24 mouse cellular contexts compared by ENCODE assay signal in the genomic region with DNA sequence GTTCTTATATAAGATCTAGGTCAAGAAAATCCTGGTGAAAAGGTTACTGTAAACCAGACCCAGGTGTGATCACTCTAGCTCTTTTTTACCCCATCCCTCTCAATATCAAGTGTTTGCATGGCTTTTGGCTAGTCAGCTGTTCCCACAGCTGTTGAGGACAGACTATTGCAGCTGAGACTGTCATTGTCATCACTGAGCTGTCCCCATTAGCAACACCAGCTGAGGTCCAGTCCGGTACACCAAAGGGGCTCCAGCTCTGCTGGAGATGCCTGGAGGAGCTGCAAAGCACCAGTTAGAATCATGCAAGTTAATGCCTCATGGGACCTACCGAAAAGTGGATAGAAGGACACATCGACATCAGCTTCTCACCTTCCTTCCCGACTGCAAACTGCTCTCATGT.
A peak's percentile ranks its signal among the peaks of the same experiment; 100 is the strongest.
DNase-seq lines count a peak whose midpoint lies in the region; ATAC-seq and TF ChIP-seq lines count a peak whose summit lies in the region.
"Had no signal": no experiment of that assay in that cellular context is flagged by ENCODE, and none has a peak within 500 bp of the region (broad histone marks: within the 10 kb centered on the region; RNA-seq: fewer than 3 reads in every experiment).

No protein-coding gene starts in this region.

- H3K36me3 ChIP-seq in hindbrain, embryonic 11.5 days (ENCODE audit: control insufficient read depth, insufficient read depth, low read length), result no peaks in the 10 kb centered on the region
- no peaks in the 10 kb centered on the region for H3K36me3 ChIP-seq in hindbrain, embryonic 16.5 days (ENCODE audit: control insufficient read depth, insufficient read depth, low read length)
- peaks cover 5% of the 10 kb centered on the region for H3K36me3 ChIP-seq in neural tube, embryonic 12.5 days
- H3K36me3 ChIP-seq in neural tube, embryonic 15.5 days, result no peaks in the 10 kb centered on the region
- H3K36me3 ChIP-seq in kidney, adult 2 months (ENCODE audit: control insufficient read depth, insufficient read depth, low read length), result no peaks in the 10 kb centered on the region
- H3K36me3 ChIP-seq: embryonic facial prominence, embryonic 15.5 days; heart, embryonic 10.5 days; heart, embryonic 15.5 days; limb, embryonic 12.5 days had no signal

- WGBS in hindbrain, embryonic 11.5 days, result 78% methylated on average over 4 of the region's 4 CpGs
- WGBS in hindbrain, embryonic 16.5 days, result 65% methylated on average over 4 of the region's 4 CpGs
- 79% methylated on average over 4 of the region's 4 CpGs for WGBS in neural tube, embryonic 12.5 days
- WGBS in neural tube, embryonic 15.5 days, result 63% methylated on average over 4 of the region's 4 CpGs
- WGBS in kidney, adult 2 months, result 87% methylated on average over 4 of the region's 4 CpGs

- H3K27ac ChIP-seq in hindbrain, embryonic 11.5 days (ENCODE audit: low read depth, low read length), result no peak overlapping the region
- H3K27ac ChIP-seq in hindbrain, embryonic 16.5 days (ENCODE audit: low read depth, low read length), result no peak overlapping the region
- no peak overlapping the region for H3K27ac ChIP-seq in neural tube, embryonic 12.5 days
- no peak overlapping the region for H3K27ac ChIP-seq in neural tube, embryonic 15.5 days (replicated peaks)
- H3K27ac ChIP-seq in kidney, adult 2 months (ENCODE audit: insufficient read depth, low read depth, low read length), result no peak overlapping the region
- H3K27ac ChIP-seq: embryonic facial prominence, embryonic 10.5 days; embryonic facial prominence, embryonic 15.5 days; forebrain, embryonic 13.5 days; heart, embryonic 10.5 days; heart, embryonic 15.5 days; left cerebral cortex, adult 2 months; limb, embryonic 12.5 days had no signal

- H3K4me2 ChIP-seq in hindbrain, embryonic 11.5 days (replicated peaks; ENCODE audit: low read depth, low read length), result no peak overlapping the region
- no peak overlapping the region for H3K4me2 ChIP-seq in hindbrain, embryonic 16.5 days (ENCODE audit: low read length)
- H3K4me2 ChIP-seq in neural tube, embryonic 12.5 days (replicated peaks), result no peak overlapping the region
- H3K4me2 ChIP-seq in neural tube, embryonic 15.5 days, result no peak overlapping the region
- H3K4me2 ChIP-seq: embryonic facial prominence, embryonic 15.5 days; forebrain, embryonic 13.5 days; heart, embryonic 15.5 days; limb, embryonic 12.5 days had no signal

- TF ChIP-seq POLR2A in kidney, adult 2 months (IDR thresholded peaks at IDR 0.05; ENCODE audit: low read depth, low read length), result no peak

- peak; percentile 84 for ATAC-seq in hindbrain, embryonic 11.5 days (ENCODE audit: low FRiP score)
- no peak; the same call in 1 of the 2 replicates for ATAC-seq in hindbrain, embryonic 16.5 days
- 0 out of 2 replicates have a peak, but pooled peaks have one; percentile 33 for ATAC-seq in neural tube, embryonic 12.5 days (ENCODE audit: low FRiP score, low read depth)
- ATAC-seq in neural tube, embryonic 15.5 days (ENCODE audit: low FRiP score), result no peak
- ATAC-seq: forebrain, embryonic 13.5 days had no signal

- no peak for TF ChIP-seq CTCF in kidney, adult 2 months (conservative IDR thresholded peaks at IDR 0.05; ENCODE audit: insufficient read depth, insufficient read length, low read depth, low read length)

- no peaks in the 10 kb centered on the region for H3K27me3 ChIP-seq in hindbrain, embryonic 11.5 days (ENCODE audit: control insufficient read depth, insufficient read depth, low read length)
- H3K27me3 ChIP-seq in hindbrain, embryonic 16.5 days (replicated peaks; ENCODE audit: control insufficient read depth, insufficient read depth, low read length), result no peaks in the 10 kb centered on the region
- no peaks in the 10 kb centered on the region for H3K27me3 ChIP-seq in neural tube, embryonic 12.5 days (replicated peaks)
- H3K27me3 ChIP-seq in neural tube, embryonic 15.5 days (replicated peaks), result no peaks in the 10 kb centered on the region
- no peaks in the 10 kb centered on the region for H3K27me3 ChIP-seq in kidney, adult 2 months (replicated peaks; ENCODE audit: control insufficient read depth, insufficient read depth, low read length)
- H3K27me3 ChIP-seq: embryonic facial prominence, embryonic 15.5 days; forebrain, embryonic 13.5 days; heart, embryonic 15.5 days; limb, embryonic 12.5 days had no signal

- no peaks in the 10 kb centered on the region for H3K9me3 ChIP-seq in hindbrain, embryonic 11.5 days (ENCODE audit: control insufficient read depth, low read length)
- no peaks in the 10 kb centered on the region for H3K9me3 ChIP-seq in hindbrain, embryonic 16.5 days (ENCODE audit: control insufficient read depth, low read length)
- no peaks in the 10 kb centered on the region for H3K9me3 ChIP-seq in neural tube, embryonic 12.5 days
- no peaks in the 10 kb centered on the region for H3K9me3 ChIP-seq in neural tube, embryonic 15.5 days (replicated peaks)
- H3K9me3 ChIP-seq: embryonic facial prominence, embryonic 10.5 days; embryonic facial prominence, embryonic 15.5 days; forebrain, embryonic 13.5 days; heart, embryonic 10.5 days; heart, embryonic 15.5 days; limb, embryonic 12.5 days had no signal

- no peaks in the 10 kb centered on the region for H3K4me1 ChIP-seq in hindbrain, embryonic 11.5 days (replicated peaks; ENCODE audit: control insufficient read depth, insufficient read depth, low read length)
- H3K4me1 ChIP-seq in hindbrain, embryonic 16.5 days (ENCODE audit: control insufficient read depth, insufficient read depth, low read depth, low read length), result no peaks in the 10 kb centered on the region
- no peaks in the 10 kb centered on the region for H3K4me1 ChIP-seq in neural tube, embryonic 12.5 days
- H3K4me1 ChIP-seq in neural tube, embryonic 15.5 days, result no peaks in the 10 kb centered on the region
- no peaks in the 10 kb centered on the region for H3K4me1 ChIP-seq in kidney, adult 2 months (ENCODE audit: control insufficient read depth, insufficient read depth, low read length)
- H3K4me1 ChIP-seq: embryonic facial prominence, embryonic 10.5 days; forebrain, embryonic 13.5 days; heart, embryonic 10.5 days; heart, embryonic 15.5 days; limb, embryonic 12.5 days had no signal

- no peak overlapping the region for H3K4me3 ChIP-seq in hindbrain, embryonic 11.5 days (ENCODE audit: low read depth, low read length)
- no peak overlapping the region for H3K4me3 ChIP-seq in hindbrain, embryonic 16.5 days (ENCODE audit: low read length)
- no peak overlapping the region for H3K4me3 ChIP-seq in neural tube, embryonic 12.5 days
- no peak overlapping the region for H3K4me3 ChIP-seq in neural tube, embryonic 15.5 days (replicated peaks)
- no peak overlapping the region for H3K4me3 ChIP-seq in kidney, adult 2 months (ENCODE audit: insufficient read depth, low read depth, low read length)
- H3K4me3 ChIP-seq: embryonic facial prominence, embryonic 10.5 days; embryonic facial prominence, embryonic 15.5 days; forebrain, embryonic 13.5 days; heart, embryonic 10.5 days; heart, embryonic 15.5 days; left cerebral cortex, adult 2 months; limb, embryonic 12.5 days had no signal

- H3K9ac ChIP-seq in hindbrain, embryonic 11.5 days (ENCODE audit: low read depth, low read length), result no peak overlapping the region
- H3K9ac ChIP-seq in hindbrain, embryonic 16.5 days (ENCODE audit: low read depth, low read length), result no peak overlapping the region
- H3K9ac ChIP-seq in neural tube, embryonic 12.5 days, result no peak overlapping the region
- no peak overlapping the region for H3K9ac ChIP-seq in neural tube, embryonic 15.5 days (replicated peaks)
- H3K9ac ChIP-seq: embryonic facial prominence, embryonic 15.5 days; forebrain, embryonic 13.5 days; heart, embryonic 15.5 days; limb, embryonic 12.5 days had no signal

- peak; percentile 21 for DNase-seq in hindbrain, embryonic 11.5 days (ENCODE audit: low spot score)
- DNase-seq in retina, adult 2 months (ENCODE audit: low read depth, low spot score), result peak; percentile 3
- DNase-seq in kidney, postnatal 25 days, result no peak
- no peak for DNase-seq in kidney, adult 2 months
- DNase-seq: adrenal gland, postnatal 25 days; cerebellum, adult 18-20 months; cerebellum, postnatal 10 days; gastrocnemius, postnatal 25 days; heart, adult 11 months; kidney, adult 9 months; kidney, postnatal 10 days; lung, postnatal 36 days; right cerebral cortex, postnatal 14 days; thymus, postnatal 4 days had no signal

Comparison
In these comparisons a context has a peak if more than half of its experiments do, and no peak if none do; other contexts are left out.
1. ATAC-seq: peak in hindbrain, embryonic 11.5 days (single experiment) and neural tube, embryonic 12.5 days (single experiment); none in hindbrain, embryonic 16.5 days (single experiment) and neural tube, embryonic 15.5 days (single experiment).
2. DNase-seq: peak in hindbrain, embryonic 11.5 days (single experiment) and retina, adult 2 months (single experiment); none in kidney, postnatal 25 days (0 of 2) and kidney, adult 2 months (single experiment).